Mouse (Mus musculus) mesoderm, embryonic 11.5 days (tissue): ENCODE data around the gene Mark1.
A peak's percentile ranks its signal among the peaks of the same experiment; 100 is the strongest.

Experiments
- DNase-seq: peaks from one replicate; pipeline ENCODE4 v3.0.0-alpha.2; 2012; ENCODE audit warnings: low read depth, low spot score

The Mark1 gene

DNA sequence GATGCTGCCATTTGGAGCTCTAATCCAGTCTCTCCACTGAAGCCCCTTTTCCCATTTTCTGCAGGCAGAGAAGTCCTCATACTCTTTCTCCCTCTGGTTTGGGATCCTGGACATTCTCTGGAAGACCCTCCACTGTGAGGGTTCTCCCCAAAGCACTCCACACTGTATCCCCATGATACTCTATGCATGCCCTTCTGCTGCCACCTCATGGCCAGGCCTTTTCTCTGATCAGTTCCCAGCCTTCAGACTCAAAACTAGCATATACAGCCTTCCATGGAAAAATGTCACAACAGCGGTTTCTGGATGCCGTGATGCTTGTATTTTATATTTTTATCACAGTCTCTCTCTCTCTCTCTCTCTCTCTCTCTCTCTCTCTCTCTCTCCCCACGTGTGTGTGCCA lies 107.4 kb downstream of the Mark1 start:
- DNase-seq, result no peak

DNA sequence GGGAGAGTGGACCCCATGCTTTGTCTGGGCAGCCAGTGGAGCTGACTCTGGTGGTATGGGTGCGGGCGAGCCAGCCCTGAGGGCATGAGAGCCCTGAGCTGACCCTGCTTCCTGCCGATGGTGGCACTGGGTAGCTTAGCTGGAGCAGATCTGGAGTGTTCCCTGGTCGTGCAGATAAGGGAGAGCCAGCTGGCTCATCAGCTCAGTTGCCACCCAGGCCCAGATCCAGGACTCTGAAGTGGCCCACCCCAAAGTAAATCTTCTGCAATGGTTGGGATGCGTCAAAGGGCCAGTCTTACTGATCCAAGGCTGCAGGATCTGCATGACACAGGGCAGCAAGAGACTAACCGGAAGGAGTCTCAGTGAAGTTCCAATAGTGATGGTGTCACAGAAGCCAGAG lies 109.9 kb downstream of the Mark1 start:
- no peak for DNase-seq

DNA sequence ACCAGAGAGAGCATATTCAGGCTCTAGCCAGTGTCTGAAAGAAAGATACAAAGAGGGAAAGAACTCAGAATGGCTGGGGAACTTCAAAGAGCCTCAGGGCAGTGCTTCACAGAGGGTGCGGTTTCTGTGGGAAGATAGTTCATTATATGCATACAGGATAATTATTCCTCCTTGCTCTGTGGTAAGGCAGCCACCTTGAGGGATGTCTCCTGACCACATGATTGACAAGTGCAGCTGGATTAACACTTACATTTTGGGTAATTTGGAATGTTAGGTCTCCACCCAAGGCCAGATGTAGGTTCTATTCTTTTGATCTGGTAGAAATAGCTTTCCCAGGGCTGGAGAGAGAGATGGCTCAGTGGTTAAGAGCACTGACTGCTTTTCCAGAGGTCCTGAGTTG lies 113.2 kb downstream of the Mark1 start:
- DNase-seq, result no peak

DNA sequence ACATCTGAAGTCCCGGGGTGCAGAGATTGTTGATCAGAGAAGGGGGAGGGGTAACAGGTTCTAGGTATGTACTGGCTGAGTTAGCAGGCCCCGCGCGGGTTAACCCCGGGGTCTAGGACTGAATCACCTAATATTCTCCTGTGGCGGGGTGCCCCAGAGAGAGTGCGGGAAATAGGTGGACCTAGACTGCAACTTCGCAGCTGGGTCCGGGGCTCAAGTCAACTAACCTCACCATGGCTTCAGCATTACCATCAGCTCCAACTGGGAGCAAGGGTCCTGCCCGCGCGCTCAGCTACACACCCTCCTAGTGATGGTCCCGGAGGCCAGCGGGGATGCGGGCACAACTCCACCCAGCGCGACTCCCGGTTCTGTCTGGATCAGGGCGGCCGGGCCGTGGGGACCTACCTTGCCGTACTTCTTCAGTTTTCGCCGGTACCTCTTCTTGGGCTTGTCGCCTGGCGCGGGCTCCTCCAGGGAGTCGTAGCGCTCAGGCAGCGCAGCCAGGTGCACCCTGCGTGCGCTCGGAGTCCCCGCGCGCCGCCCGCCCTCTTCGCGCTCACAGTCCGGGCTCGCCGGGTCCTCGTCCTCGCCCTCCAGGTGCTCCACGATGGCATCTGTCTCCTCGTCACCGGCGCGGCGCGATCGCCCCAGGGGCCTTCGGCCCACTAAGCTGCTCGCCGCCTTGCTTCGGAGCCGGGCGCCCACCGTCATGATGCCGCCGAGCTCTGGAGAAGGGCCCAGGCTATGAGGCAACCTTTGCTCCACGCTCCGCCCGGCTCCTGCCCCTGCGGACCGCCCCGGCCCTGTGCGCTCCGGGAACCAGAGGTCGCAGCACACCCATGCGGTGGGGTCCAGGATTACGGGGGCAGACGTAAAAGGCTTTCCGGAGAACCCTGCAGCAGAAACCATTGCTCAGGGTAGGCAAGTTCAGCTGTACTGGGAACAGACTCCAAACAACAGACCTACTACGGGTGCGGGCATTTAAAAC lies 116.8 kb downstream of the Mark1 start, which contains the start of gene C130074G19Rik:
Gene C130074G19Rik (minus strand): TSS at position 938 of the 988 bp plus-strand sequence.
- peak; percentile 58 for DNase-seq

DNA sequence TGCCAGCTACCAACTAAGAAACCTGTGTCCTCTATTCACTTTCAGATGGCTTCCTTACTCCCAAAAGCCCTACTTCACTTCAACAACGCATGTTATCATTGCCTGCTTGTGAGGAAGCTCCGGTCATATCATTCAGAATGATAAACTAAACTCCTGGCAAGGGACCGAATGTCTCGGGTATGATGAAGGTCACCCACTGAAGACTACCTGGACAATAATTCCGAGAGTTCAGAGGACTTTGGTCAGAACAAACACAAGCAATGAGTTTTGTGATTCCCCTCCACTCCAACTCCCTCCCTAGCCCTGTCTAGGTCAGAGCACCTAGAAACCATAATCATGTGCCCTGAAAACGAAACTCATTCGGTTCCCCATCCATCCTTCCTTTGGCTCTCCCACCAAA lies 117.5 kb downstream of the Mark1 start:
- DNase-seq, result no peak

DNA sequence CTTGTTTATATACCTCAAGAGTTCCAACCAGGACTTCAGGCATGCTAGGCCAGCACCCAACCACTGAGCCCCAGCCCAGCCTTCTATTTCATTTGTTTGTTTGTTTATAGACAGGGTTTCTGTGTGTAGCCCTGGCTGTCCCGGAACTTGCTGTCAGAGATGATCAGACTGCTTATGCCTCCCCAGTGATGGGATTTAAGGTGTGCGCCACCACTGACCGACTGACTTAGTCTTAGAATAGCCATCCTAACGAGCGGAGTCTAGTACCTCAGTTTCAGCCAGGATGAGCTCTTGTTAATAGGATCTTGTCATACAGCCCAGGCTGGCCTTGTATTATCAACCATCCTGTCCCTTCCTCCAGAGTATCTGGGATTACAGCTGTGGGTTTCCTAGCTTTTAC lies 118.2 kb downstream of the Mark1 start:
- no peak for DNase-seq

DNA sequence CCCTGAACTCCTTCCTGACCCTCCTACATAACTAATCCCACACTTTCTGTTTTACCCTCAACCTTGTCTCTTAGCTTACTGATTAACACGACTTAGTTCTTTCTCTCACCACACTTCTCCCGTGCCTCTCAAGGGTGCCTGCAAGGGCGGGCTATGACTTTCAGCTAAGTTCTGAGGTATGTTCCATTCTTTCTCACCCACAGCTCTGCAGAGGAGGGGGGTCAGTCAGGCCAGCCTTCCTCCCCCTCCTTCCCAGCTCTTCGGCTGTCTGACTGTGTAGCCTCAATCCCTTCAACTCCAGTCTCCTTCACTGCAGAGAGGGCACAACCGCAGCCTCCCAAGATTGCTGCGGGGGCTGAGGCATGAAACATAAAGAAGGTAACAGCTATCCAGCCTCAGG lies 120.5 kb downstream of the Mark1 start:
- no peak for DNase-seq

DNA sequence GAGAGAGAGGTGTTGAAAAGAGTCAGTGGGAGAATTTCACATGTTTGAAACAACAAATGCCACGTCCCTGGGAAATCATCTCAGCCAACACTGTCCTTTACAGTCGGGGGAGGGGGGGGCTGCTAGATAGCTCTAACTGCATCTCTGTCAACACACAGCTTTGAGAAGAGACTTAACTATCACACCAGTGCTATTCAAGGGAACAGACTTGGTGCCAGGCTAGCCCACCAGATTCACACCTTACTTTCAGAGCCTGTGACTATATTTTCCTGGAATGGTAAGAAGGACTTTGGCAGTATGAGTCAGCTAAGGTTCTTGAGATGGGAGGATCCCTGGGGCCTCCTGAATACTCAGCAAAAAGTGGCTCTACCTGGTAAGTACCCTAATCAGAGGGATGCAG lies 122.1 kb downstream of the Mark1 start:
- DNase-seq, result no peak

DNA sequence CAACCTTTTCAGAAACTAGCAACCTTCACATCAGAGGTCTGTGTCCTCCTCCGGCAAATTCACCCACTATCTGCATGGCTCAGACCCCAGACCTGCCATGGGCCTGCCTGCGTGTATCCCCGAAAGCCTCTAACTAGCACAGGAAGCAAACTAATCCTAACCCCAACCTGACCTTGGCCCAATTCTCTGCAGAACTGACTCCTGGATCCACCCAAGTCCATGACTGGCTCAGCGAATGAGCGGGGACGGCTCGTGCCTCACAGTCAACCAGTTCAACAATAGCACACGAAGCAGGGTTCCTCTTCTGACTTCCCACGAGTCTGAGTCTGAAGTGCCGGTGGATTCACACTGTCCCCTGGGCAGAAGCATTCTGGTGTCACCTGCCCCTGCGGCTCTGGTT lies 125.5 kb downstream of the Mark1 start:
- DNase-seq, result no peak

DNA sequence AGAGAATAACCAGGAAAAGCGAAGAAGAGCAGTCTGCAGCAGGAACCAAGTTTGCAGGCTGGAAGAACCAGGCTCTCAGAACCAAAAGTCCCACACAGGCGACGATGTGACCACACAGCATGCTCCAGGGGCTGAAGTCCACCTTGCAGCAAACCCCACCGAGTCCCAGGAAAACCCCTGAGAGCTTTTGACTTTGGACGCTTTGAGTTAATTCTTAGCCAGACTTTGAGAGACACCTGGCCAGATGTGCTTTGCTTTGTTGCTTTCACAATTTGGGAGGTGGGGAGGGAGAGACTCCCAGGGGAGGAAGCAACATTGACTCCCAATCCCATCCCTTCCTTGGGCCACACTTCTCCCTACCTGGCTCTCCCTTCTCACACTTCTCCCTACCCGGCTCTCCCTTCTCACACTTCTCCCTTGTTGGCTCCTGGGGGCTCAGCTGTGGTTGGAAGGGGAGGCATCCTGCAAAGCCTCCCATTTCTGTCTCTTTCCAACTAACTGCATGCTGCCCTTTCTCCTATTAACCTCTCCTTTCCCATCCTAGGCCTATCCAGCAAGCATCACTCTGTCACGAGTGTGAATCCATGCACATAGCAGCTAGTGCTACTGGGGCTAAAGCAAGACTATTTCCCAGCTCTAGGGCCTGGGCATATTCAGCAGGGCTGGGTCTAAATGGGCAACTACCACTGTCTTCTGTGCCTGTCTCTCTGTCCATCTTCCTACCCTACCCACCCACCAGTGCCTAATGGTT lies 127.1 kb downstream of the Mark1 start:
- DNase-seq, result no peak

DNA sequence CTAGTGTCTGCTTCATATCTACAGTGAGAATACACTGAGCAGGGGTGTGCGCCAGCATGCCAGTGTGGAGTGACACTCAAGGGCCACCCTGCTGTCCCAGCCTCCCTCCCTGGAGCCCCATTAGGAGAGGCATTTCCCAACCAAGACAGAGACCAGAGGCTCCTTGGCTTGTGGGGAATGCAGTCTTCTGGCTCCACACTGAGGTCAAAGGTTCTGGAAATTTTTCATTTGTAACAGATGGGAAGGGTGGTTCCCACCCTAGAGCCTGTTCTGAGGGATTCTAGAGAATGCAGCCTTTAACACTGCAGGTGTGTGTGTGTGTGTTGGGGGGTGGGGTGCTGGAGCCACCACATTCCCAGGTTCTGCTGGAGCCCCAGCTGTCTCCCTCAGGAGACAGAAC lies 127.9 kb downstream of the Mark1 start:
- peak; percentile 47 for DNase-seq

DNA sequence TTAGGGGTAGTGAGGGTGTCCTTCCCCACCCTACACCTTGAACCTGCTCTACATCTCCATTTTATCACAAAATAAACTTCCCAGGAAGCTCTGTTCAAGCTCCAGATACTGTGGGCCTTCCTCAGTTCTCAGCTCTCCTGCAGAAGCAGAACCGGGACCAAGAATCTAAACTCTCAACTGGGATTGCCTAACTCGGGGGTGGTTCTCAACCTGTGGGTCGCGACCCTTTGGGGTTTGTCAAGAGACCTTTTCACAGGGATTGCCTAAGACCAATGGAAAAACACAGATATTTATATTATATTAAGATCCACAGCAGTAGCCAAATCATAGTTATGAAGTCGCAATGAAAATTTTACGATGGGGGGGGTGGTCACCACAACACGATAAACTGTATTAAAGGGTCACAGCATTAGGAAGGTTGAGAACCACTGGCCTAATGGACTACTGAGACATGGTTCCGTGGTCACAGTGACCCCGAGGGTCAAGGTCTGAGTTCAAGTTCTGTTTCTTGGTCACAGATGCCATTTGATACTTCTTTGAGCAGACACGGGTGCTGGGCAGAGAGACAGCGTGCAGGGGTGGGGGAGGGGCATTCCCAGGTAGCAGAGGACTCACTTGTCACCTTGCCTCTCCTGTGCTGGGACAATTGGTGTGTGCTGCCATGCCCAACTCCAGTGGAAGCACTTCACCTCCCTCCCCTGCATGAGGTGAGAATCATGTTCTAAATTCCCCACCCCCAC lies 128.6 kb downstream of the Mark1 start:
- no peak for DNase-seq

DNA sequence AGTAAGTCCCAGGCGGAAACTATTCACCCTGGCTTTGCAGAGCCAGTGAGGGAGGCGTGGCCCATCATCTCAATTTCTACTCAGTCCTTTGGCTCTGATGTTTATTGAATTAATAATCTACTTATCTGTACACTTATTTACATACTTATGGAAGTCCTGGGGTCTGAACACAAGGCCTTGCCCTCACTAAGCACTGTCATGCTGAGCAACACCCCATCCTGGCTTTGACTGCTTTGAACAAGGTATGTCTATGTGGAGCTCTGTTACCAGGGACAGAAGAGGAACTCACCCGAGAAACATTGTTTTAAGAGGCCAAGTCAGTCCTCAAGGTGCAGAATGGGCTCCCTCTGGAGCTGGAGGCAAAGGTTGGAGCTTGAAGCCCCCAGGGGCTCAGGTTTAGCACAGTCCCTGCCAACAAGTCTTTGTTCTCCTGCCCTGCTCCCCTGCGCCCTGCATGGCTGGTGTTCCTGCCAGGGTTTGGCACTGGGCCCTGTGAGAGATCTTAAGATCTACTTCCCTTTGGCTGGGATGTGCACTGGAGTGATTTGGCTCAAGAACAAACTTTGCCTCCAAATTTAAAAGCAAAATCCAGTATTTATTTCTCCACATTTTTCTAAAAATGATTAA lies 129.3 kb downstream of the Mark1 start:
- DNase-seq, result no peak

DNA sequence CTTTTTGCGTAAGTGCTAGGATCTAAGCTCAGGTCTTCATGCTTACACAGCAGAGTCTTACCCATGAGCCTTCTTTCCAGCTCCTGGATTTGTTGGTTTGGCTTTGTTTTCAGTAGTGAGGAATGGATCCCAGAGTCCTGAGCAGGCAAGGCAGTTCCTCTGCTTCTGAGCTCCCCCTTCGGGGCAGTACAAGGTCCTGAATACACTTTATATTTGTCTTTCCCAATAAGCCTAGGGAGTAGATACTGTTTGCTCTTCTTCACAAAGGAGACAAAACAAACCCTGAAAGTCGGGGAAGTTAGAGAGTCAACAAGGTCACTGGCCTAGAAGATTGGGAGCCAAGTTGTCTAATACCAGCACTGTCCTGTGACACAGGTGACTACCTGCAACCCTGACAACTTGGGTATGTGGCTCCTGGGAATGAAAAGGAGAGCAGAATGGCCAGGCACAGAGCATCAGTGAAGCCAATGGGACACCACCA lies 131.7 kb downstream of the Mark1 start:
- no peak for DNase-seq

DNA sequence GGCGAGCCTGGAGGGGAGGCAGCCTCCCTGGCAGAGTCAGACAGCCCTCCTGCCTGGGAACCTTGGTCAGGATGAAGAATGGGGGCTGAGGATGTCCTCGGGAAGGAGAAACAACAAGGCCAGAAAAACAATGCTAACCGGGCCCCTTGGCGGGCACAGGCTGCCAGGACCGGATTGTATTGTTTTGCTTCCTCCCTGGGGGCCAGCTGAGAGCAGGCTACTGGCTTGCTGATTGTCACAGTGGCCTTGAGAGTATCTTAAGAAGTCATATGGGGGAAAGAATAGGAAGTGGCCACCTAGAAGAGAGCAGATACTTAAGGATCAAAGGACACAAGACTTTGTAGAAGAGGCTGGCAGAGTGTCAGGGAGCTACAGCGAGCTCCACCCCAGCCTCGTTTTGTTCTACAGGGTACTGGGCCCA lies 135.0 kb downstream of the Mark1 start:
- no peak for DNase-seq

DNA sequence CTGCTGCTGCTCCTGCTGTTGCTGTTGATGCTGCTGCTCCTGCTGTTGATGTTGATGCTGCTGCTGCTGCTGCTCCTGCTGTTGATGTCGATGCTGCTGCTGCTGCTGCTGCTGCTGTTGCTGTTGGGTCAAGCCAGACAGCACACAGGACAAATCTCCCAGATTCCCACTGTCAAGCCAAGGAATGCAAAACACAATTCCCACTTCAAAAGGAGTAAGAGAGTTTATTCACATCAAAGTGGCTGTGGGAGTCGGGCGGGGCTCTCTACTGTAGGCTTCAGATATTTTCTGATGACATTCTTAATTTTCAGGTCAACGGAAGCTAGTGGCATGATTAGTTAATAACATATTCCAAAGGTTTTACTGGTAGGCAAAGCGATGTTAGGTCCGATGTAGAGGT lies 136.7 kb downstream of the Mark1 start:
- DNase-seq, result no peak

DNA sequence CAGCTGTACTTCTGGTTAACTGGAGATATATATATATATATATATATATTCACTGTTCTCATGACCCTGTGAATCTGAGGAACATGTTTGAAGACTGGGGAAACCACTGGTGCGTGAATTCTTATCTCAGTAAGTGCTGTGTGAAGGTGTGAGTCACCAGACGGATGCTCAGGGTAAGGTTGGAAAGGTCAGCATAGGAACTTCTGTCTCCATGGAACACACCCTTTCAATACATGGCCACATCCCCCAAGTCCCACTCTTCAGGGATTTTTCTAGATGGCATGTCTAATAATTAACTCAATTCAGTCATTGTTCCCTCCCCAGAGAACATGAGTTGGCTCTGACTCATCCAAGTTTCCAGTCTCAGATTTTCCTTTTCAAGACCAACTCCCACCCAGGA lies 137.8 kb downstream of the Mark1 start:
- no peak for DNase-seq

DNA sequence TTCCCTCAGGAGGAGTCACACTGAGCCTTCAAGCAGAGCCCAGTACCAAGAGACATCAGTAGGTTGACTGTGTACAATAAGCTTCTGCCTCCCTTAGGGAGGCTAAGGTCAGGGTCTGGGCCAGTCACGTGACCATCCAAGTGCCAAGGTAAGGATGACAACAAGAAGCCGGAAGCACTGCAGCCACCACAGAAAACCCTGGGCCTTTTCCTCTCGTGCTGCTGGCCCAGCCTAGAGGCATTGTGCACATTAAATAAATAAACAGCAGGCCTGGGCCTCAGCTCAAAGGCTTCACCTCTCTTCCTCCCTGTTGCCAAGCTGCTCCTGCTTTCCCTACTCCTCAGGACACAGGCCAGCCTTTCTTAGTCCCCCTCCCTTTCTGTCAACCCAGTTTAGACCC lies 139.1 kb downstream of the Mark1 start:
- no peak for DNase-seq

DNA sequence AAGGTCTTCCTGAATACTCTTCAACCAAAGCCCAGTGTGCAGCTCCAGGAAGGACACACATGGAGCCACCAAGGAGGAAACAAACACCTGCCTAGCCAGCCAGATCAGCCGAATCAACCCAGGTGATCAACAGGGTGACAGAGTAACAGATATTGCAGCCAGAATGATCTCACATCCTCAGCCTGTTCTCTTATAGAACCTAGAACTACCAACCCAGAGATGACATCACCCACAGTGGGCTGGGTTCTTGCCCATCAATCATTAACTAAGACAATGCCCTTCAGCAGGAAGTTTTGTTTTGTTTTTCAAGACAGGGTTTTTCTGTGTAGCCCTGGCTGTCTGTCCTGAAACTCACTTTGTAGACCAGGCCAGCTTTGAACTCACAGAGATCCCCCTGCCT lies 141.1 kb downstream of the Mark1 start:
- no peak for DNase-seq

DNA sequence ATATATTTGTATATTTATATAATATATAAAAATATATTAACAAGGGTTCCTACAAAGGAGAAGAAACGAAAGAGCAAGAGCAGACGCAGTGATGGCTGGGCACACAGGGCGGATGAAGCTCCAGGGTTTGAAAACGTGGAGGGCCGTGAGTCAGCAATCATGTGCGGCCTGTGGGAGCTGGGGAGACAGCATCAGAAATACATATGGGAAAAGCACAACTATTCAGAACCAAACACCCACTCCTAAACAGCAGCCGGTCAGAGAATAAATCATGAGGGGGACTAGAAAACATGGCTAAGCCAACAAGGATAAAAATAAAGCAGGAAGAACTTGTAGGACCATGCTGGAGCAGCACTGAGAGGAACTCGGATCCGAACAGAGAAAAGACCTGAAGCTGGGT lies 142.2 kb downstream of the Mark1 start:
- no peak for DNase-seq

DNA sequence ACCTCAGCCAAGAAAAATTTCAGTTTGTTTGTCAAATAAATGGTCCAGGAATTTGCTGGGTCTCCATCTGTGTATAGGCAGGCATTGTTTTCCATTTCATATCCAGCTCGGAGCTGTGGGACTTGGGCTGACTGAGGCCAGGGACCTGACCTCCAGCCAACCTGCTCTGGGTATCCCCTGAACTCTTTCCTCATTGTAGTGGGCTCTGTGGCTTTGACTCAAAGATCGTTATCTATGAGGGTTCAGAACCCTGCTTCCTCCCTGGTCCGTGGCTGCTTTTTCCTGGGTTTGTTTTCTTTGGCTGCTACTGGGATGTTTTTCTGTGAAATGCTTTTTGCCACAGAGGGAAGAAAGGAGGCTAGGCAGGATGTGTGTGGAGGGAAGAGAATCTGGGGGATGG lies 145.4 kb downstream of the Mark1 start:
- DNase-seq, result no peak
